Mouse (Mus musculus) frontal cortex, adult 2 months (tissue): ENCODE measurements at regions not wholly inside any gene's neighbourhood (a gene's known extent, or its start where the extent isn't known, plus 50 kb on each side); places are given as distances from the start of the nearest gene placed in this dataset.

Experiments used
- DNase-seq, 2 experiments: peaks; one replicate each; pipeline ENCODE4 v3.0.0; 2022; ENCODE audit warnings: low spot score in 1 of 2; ENCODE audit errors: extremely low spot score in 1 of 2

DNA sequence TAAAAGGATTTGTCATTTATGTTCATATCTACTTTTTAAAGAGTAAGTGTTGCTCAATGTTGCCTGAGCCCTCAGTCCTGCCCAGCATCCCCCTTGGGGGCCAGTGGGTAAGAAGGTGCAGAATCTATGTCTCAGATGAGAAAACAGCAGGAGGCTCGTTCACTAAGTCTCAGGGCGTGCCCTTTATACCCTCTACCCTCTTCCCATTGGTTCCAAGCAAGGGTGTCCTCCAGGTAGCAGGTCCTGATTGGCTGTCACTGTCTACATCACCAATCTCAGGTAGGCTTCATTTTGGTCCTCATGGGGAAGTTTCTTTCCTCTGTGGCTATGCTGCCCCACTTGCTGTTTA is 420.3 kb downstream of the Basp1 start:
- no peak for DNase-seq

DNA sequence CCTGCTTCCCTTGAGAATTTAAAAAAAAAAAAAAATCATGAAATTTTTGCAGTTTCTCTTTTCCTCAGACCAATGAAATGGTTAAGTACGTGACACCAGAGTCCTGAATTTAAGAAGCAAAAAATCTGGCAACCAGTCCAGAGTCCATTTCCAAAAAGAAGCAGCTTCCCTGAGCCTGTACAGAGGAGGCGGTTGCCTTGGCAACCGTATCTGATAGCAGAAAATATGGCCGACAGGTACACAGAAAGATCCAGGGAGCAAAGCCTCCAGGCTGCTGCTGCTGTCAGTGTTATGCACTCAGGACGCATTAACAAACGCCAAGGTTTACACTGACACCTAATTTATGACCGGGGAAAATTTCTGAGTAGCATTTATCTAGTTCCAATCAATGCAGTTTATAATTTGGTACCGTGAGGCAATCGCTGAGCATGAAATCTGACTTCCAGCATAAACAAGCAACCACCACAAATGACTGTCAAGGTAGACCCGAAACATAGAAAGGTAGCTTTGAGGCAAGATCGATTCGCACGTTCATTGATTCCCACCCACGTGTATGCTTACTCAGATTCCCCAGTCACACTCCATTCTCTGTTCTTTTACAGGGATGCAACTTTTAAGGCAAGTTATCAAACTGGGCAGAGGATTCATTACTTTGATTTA is 420.8 kb downstream of the Basp1 start:
- DNase-seq, result peak in 1 of 2 experiments; percentile 47

DNA sequence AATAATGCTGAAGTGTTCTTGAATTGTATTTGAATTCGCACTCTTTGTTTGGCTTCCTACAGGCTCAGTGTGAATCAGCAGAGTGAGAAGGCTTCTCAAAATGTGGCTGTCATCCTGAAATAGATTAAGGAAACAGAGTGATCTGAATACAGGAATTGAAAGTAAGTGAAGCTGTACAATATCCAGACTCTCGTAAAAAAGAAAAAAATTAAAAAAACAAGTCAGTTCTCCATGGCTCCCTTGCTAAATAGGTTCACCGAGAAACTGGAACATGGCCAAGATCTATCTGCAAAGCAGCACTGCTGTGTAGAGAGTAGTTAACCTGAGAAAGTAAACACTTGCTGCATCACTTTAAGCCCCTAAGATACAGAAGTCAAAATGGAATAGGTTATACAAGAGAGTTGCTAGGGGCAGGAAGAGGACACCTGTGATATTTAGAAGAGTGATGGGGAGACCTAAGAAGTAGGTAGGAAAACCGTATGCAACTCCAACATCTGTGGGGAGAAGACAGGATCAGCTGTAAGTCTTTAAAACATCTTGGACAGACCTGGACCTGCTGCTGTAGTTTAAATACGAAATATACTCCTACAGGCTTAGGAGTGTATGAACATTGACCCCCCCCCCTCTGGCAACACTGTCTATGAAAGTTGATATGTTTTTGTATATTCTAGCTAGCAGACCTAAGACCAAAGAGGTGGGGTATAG is 423.3 kb downstream of the Basp1 start:
- peak in 1 of 2 experiments; percentile 61 for DNase-seq

DNA sequence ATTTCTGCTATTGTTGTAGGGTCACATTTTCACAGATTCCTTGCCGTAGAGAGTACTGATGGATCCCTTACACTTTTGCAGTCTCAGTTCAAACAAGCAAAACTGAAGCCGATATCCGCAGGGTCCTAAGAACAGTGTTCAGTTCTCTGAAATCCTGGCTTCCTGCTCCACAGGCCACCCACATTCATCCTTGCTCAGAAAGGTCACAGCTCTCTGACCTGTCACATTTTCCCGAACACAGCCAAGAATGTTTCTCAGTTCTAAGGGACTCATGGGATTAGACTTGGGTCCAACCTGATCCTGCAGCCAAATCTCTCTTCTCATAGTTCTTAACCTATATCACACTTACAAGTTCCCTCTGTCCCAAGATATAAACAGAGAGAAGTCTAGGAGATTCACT is 432.7 kb downstream of the Basp1 start:
- DNase-seq, result no peak

DNA sequence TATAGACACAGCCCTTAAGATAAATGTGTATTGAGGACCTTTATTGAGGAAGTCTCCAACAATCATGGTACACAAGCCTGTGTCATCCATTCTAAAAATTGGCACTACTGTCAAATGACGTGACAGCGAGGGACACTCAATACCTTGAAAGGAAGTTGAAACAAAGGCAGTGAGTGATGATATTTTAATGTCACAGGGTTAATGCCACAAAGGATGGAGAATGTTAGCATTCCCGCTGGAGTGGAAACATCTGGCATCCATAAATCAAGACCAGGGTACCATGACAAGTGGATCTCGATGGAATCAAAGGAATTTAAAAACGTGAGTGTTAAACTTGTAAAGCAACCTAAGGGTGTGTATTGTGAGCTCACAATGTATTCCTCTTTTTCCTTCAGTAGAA is 441.5 kb downstream of the Basp1 start:
- no peak for DNase-seq

DNA sequence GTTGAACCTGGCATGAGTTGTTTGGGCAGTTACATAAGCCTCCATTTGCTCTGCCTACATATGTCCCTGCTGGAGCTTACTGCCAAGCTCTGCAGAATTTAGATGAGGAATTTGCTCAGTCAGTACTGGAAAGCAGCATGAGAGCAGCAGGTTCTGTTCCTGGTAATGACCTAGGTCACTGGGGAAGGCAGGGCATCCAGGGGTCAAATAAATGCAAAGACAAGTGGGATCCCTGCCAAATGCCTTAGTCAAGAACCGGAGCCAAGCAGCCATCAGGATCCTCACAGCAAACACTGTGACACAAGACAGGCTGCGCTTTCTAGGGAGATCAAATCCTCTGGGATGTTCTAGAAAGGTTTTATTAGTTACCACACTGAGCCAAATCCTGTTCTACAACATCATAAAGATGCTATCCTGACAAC is 444.2 kb downstream of the Basp1 start:
- peak; percentile 74 to 75 for DNase-seq

DNA sequence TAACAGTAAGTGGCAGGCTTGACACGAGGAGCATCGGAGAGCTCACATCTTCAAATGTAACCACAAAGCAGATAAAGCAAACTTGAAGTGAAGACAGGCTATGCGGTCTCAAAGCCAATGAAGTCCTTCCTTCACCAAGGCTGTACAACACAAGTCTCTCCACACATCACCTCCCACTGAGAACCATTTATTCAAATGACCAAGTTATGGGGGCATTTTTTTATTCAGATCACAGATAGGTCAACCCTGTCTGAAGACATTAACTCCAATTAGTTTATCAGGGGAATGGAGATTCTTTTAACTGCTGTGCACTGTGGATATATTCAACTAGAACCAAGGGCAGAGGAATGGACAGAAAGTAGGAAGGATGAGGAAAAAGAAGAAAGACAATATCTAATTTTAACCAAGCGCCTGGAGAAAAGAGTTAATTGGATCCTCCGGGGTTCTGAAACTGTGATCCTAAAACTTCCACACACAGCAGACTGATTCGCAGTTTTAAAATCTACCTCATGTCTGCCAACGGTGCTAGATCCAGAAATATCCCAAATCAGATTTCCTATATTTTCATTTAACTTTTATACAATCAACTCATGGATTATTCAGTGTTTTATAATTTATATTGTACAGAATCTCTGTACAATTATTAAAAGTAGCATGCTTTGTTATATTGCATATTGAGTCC is 444.8 kb downstream of the Basp1 start:
- DNase-seq, result peak in 1 of 2 experiments; percentile 49

DNA sequence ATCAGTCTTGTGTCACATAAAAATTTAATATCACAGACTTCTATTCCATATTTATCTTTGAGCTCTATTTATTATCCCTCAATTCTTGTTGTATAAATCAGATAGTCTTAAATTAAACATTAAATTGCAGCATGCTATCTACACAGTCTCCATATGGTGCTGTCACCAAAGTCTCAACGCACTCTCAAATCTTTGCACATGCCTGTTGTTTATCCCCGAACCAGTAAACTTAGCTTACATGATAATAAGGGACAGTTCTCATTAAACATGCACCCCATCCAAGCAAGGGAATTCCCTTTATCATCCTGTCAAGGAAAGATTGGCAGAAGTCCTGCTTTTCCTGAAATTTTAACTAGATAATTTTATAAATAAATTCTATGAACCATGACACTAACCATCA is 483.8 kb downstream of the Basp1 start:
- no peak for DNase-seq

DNA sequence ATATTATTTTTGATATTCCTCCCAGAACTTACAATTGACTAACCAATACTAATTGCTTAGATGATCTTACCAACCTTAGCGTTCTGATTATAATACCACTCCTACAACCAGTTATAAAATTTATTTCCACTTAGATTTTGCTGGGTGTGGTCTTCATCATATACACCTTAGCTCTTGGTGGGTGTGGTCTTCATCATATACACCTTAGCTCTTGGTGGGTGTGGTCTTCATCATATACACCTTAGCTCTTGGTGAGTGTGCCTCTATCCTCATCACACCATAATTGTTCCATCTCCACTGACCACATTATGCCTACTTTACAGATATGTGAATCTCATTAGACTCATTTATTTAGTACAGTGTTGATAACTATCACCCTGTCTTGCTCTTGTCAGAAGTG is 501.7 kb downstream of the Basp1 start:
- DNase-seq, result no peak

DNA sequence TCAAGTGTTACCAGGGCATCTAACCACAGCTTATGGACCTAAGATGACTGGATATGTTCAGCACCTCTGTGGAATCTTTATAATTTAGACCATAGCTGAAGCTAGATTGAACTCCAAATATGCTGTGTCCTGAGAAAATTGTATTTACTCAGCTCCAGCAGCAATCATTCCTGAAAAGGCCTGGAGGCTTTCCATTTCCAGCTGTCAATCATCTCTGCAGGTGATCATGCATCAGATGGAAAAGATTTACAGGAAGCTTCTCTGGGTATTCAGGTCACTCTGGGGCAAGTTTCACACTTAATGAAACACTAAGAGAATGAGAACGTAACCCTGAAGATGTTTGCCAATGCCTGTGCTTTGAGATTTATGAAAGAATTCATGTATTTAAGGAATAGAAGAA is 502.1 kb downstream of the Basp1 start:
- DNase-seq, result no peak

DNA sequence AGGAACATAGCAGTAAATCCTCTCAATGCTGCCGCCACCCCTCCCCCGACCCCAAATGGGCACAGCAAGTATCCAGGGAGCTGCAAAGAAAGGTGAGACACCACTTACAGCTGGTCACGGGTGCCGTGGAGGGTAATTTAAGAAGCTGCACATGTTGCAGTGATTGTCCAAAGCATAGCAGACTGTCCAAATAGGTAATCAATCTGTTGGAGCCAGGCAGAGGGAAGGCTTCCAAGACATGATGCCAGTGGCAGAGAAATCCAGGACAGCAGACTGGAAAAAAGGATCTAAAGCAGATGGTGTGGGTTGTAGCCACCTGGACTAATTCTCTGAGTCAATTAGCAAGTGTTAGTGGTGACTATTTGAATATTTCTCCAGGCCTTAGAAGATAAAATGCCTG is 506.6 kb downstream of the Basp1 start:
- DNase-seq, result peak; percentile 14 to 16

DNA sequence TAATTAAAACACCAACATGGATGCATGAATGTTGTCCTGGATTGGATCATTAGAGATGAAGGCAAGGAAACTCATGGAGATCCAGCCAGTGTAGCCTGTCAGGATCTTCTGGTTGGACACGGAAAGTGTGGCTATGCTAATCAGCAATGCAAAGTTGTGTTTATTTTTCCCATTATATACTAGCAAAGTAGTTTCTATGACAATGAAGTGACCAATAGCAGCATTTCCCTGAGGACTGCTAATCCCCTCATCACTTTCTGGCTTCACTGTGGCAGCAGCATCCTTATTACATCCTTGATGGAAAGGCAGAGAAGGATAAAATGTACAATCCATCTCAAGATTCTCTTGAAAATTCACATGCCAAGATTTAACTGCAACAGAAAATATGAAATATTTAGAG is 534.7 kb downstream of the Basp1 start:
- DNase-seq, result no peak

DNA sequence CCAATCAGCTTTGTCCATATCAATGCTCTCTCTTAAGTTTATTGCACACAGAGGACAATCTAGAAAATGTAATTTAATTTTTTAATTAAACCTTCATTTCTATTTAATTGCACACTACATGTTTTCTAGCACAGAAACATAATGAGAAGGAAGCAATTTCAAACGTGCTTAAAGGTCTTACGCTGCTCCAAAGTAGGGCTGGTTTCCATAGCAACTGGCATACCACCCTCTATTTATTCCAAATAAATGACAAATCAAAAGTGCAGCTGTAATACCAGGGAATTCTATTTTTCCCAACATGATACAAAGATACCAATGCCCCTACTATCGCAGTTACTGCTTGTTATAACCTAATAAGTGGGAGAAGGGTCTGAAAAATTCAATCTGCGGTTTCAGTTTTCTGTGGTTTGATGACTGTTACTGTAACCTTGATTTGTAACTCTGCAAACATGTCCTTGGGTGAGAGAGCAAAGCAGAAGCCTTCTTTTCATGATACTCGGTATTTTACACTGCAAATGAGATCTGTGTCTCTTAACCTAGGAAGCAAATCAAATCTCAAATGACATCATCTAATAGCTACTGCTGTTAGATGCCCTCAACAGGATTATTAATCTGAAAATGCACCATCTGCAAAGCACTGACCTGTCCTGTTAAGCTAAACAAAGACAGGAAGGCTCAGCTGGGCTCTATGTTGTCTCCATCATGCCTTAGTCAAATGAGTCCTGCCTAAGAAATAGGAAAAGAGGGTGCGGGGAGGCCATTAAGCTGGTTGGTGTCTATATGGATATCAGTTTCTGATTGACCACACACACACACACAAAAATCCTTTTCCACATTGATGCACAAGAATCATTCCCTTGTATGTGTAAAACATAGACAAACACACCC is 535.6 kb downstream of the Basp1 start:
- peak in 1 of 2 experiments; percentile 10 for DNase-seq

DNA sequence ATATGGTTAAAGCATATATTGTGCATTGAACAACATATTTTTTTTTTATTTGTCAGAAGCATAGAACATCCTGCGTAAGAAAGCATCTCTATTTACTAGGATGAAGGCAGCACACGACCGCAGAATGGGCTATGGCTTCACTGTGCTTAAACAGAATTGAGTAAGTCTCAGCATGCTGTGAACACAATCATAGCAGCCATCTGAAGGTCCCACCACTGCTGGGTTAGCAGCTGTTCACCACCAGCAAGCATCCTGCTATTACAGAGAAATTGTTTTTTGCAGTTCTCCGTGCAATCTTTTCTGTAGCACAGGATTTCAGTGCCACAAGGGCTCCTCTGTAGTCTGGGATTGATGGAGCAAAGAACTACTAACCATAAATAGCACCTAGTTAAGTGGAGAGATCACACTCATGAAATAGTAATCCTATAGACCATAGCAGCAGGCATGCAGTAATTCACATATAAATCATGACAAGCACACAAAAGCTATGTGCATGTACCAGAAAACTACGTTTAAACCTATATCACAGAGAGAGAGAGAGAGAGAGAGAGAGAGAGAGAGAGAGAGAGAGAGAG is 537.3 kb downstream of the Basp1 start:
- DNase-seq, result no peak

DNA sequence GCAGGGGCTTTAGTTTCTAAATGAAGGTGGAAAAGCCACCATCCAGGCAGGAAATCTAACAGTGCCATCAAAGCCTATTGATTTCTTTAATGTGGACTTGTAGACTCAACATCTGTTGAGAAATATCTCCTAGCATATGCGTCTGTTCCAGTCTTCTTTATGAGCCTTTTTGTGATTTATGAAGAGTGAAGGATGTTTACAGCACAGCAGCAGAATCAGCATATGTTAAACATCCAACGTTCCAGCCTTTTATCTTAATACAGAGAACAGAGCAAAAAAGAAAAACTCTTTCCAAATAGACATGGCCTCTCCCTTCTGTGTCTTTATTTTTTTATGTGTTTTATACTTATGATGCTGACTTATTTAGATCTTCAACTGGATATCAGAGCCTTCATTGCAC is 573.3 kb downstream of the Basp1 start:
- DNase-seq, result no peak

DNA sequence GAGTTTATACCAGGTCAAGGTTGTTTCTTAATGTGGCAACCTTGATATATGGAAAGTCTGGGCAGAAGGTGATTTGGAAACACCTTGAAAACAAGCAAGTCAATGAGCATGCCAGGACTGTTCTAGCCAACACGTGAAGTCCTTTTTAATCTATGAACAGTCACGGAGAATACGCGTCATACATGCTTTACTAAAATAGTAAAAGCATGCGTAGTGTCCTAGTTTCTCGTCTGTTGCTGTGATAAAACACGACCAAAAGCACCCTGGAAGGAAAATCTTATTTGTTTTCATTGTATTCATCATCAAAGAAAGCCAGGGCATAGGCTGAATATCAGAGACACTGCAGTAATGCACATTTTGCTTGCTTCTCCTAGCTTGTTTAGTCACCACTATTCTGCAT is 575.2 kb downstream of the Basp1 start:
- peak in 1 of 2 experiments; percentile 12 for DNase-seq

DNA sequence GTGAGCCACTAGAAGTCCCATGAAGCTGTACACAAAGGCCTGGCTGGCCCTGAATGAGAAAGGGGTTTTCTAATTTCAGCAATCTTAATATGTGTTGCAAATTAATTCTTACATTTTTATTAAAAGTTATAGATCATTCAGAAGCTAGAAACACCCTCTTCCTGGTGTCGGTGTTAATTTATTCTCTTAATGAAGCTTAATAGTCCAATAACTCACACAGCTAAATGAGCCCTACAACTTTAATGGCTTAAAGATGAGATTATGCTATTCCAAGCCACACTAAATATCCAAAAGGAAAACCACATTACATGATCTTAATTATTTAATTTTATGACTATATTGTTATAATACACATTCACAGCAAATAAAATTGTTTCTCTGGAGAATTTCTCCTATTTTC is 585.7 kb downstream of the Basp1 start:
- DNase-seq, result no peak

DNA sequence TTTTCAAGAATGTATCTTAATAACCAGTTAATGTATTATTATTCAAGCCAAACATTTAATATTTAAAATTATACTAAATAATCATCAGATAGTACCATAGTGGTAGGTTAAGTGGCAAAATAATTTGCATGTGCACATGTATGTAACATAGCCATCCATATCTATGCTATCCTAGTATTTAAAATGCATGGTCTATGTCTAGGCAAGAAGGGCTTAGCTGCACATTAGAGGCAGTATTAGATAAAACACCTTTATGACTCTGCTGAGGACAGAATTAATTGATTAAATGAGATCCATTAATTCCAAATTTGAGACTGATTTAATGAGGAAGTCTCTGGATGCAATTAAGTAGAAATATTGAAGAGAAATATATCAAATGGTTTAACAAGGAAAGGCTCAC is 586.3 kb downstream of the Basp1 start:
- DNase-seq, result no peak

DNA sequence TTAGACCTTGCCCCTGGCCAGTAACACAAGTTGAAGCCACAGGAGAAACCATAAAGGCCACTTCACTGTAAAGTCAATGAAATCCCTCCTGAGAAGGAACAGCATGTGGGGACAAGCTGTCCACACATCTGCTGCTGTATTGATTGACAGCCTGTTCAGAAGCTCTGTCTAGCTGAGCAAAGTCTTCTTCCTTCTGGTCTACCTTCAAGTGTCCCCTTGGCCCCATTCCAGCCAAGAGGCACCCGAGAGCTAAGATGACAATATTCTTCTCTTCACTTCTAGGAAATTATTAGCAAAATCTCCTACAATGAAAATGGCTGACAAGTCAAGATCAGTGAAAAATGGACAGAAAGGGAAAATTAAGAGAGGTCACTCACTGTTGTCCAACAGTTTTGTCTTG is 616.7 kb downstream of the Basp1 start:
- DNase-seq, result no peak

DNA sequence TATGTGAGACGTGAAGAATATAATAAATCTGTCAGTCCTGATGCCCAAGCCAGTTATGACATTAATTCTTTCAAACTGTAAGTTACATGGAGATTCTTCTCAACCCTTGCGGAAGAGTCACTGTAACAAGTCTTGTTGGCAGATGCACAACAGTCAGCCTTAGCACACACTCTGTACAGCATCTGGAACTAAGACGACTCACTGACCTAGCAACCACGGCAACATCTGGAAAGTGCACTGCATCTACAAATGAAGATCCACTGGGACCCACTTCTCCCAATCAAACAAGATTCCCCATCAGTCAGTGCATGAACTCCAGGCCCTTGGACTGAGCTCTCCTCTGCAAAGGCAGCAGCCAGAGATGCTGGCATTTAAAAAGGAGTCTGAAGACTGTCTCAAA is 620.2 kb downstream of the Basp1 start:
- no peak for DNase-seq

DNA sequence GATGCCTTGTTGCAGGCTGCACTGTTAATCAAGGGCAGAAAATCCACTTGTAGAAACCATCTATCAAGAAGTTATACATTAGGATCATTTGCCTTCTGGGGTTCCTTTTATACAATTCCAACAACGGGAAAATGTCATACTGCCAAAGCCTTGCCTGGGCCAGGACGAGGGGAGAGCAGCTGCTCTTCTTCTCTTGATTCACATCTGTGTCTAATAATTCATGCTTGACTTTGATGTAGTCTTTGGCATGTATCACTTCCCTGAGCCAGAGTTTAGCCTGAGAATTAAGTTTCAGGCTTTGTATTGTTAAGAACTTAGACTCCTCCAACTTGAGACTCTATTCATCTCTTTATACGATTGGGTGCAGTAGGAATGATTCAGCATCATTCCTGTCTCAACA is 627.2 kb downstream of the Basp1 start:
- DNase-seq, result no peak
